Mouse (Mus musculus): ENCODE measurements at regions not wholly inside any gene's neighbourhood (a gene's known extent, or its start where the extent isn't known, plus 50 kb on each side); places are given as distances from the start of the nearest gene placed in this dataset.

GRCm38 (mm10) chr12:106819736-106820135, 668.7 kb upstream of the 3110018I06Rik start:
- ATAC-seq (replicated peaks; ENCODE audit: low FRiP score, low TSS enrichment, poor library complexity, severe bottlenecking), result no peak

GRCm38 (mm10) chr12:106822311-106822710, 666.1 kb upstream of the 3110018I06Rik start:
- ATAC-seq (replicated peaks; ENCODE audit: low FRiP score, low TSS enrichment, poor library complexity, severe bottlenecking), result no peak

- no peak for ATAC-seq (replicated peaks; ENCODE audit: low FRiP score, low TSS enrichment, poor library complexity, severe bottlenecking)
Measured at GRCm38 (mm10) chr12:106828542-106828941, 659.9 kb upstream of the 3110018I06Rik start.

GRCm38 (mm10) chr12:106829323-106829722, 659.1 kb upstream of the 3110018I06Rik start:
- ATAC-seq (replicated peaks; ENCODE audit: low FRiP score, low TSS enrichment, poor library complexity, severe bottlenecking), result no peak

- ATAC-seq (replicated peaks; ENCODE audit: low FRiP score, low TSS enrichment, poor library complexity, severe bottlenecking), result no peak
Measured at GRCm38 (mm10) chr12:106835241-106835640, 653.2 kb upstream of the 3110018I06Rik start.

- ATAC-seq (replicated peaks; ENCODE audit: low FRiP score, low TSS enrichment, poor library complexity, severe bottlenecking), result no peak
Measured at GRCm38 (mm10) chr12:106839618-106840017, 648.8 kb upstream of the 3110018I06Rik start.

GRCm38 (mm10) chr12:106840150-106840651, 648.2 kb upstream of the 3110018I06Rik start:
- ATAC-seq (replicated peaks; ENCODE audit: low FRiP score, low TSS enrichment, poor library complexity, severe bottlenecking), result no peak

- no peak for ATAC-seq (replicated peaks; ENCODE audit: low FRiP score, low TSS enrichment, poor library complexity, severe bottlenecking)
Measured at GRCm38 (mm10) chr12:106841996-106842395, 646.4 kb upstream of the 3110018I06Rik start.

GRCm38 (mm10) chr12:106842396-106842795, 646.0 kb upstream of the 3110018I06Rik start:
- no peak for ATAC-seq (replicated peaks; ENCODE audit: low FRiP score, low TSS enrichment, poor library complexity, severe bottlenecking)

- ATAC-seq (replicated peaks; ENCODE audit: low FRiP score, low TSS enrichment, poor library complexity, severe bottlenecking), result no peak
Measured at GRCm38 (mm10) chr12:106851666-106852065, 636.8 kb upstream of the 3110018I06Rik start.

GRCm38 (mm10) chr12:106852736-106853135, 635.7 kb upstream of the 3110018I06Rik start:
- no peak for ATAC-seq (replicated peaks; ENCODE audit: low FRiP score, low TSS enrichment, poor library complexity, severe bottlenecking)

- ATAC-seq (replicated peaks; ENCODE audit: low FRiP score, low TSS enrichment, poor library complexity, severe bottlenecking), result no peak
Measured at GRCm38 (mm10) chr12:106853711-106854240, 634.7 kb upstream of the 3110018I06Rik start.

- no peak for ATAC-seq (replicated peaks; ENCODE audit: low FRiP score, low TSS enrichment, poor library complexity, severe bottlenecking)
Measured at GRCm38 (mm10) chr12:106855520-106855919, 632.9 kb upstream of the 3110018I06Rik start.

- no peak for ATAC-seq (replicated peaks; ENCODE audit: low FRiP score, low TSS enrichment, poor library complexity, severe bottlenecking)
Measured at GRCm38 (mm10) chr12:106861638-106862037, 626.8 kb upstream of the 3110018I06Rik start.

GRCm38 (mm10) chr12:106864076-106864475, 624.4 kb upstream of the 3110018I06Rik start:
- ATAC-seq (replicated peaks; ENCODE audit: low FRiP score, low TSS enrichment, poor library complexity, severe bottlenecking), result no peak

- no peak for ATAC-seq (replicated peaks; ENCODE audit: low FRiP score, low TSS enrichment, poor library complexity, severe bottlenecking)
Measured at GRCm38 (mm10) chr12:106868036-106868435, 620.4 kb upstream of the 3110018I06Rik start.

GRCm38 (mm10) chr12:106871481-106871880, 617.0 kb upstream of the 3110018I06Rik start:
- ATAC-seq (replicated peaks; ENCODE audit: low FRiP score, low TSS enrichment, poor library complexity, severe bottlenecking), result no peak

- ATAC-seq (replicated peaks; ENCODE audit: low FRiP score, low TSS enrichment, poor library complexity, severe bottlenecking), result no peak
Measured at GRCm38 (mm10) chr12:106872966-106873730, 615.3 kb upstream of the 3110018I06Rik start.

GRCm38 (mm10) chr12:106890319-106890718, 598.1 kb upstream of the 3110018I06Rik start:
- ATAC-seq (replicated peaks; ENCODE audit: low FRiP score, low TSS enrichment, poor library complexity, severe bottlenecking), result no peak

- ATAC-seq (replicated peaks; ENCODE audit: low FRiP score, low TSS enrichment, poor library complexity, severe bottlenecking), result no peak
Measured at GRCm38 (mm10) chr12:106894061-106894460, 594.4 kb upstream of the 3110018I06Rik start.

GRCm38 (mm10) chr12:106904202-106904601, 584.2 kb upstream of the 3110018I06Rik start:
- ATAC-seq (replicated peaks; ENCODE audit: low FRiP score, low TSS enrichment, poor library complexity, severe bottlenecking), result no peak

Measured in megakaryocyte-erythroid progenitor cell, adult 5-6 weeks (primary cell).